Mouse (Mus musculus): ENCODE results near the gene Car11.

- TF ChIP-seq GATA1 (IDR thresholded peaks at IDR 0.05; ENCODE audit: borderline replicate concordance, low read length) (no peak), FLI1 (IDR thresholded peaks at IDR 0.05; ENCODE audit: low read length) (no peak)
Measured at GRCm38 (mm10) chr7:45725151-45725550, 25.5 kb downstream of the Car11 start.

Data from megakaryocyte, embryonic 14.5 days (primary cell).